Mouse (Mus musculus): ENCODE results near the gene Gnaq.
"Not testable (repeated sequence)": the region's sequence is repeated elsewhere in the genome, so short reads cannot be mapped to it uniquely, and the experiment has no call there.

The Gnaq gene

DNA sequence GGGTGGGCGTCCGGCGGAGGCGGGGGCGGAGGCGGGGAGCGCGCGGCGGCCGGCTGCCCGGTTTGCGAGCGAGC is at the start of gene Gnaq:
Gene Gnaq (plus strand): TSS at position 41 of the 74 bp plus-strand sequence.
- DNase-seq: no peak

DNA sequence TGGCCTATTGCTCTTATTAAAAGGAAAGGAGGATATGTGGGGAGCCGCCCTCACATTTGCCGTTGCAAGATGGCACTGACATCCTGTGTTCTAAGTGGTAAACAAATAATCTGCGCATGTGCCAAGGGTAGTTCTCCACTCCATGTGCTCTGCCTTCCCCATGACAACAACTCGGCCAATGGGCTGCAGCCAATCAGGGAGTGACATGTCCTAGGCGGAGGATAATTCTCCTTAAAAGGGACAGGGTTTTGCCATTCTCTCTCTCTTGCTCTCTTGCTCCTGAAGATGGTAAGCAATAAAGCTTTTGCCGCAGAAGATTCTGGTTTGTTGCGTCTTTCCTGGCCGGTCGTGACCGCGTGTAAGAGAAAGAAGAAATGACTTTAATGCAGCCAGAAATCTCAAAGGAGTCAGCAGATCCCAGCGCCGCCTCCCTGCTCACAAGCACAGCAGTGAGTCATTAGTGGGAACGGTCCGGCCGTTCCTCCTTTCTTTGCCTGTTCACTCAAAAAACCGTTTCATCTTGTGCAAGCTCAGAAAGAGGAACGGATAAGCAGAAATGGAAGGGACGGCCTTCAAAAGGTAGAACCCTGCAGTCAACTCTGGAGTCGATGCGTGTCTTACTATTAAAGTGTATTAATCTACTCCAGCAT is 48.5 kb upstream of the Gnaq start:
- not testable (repeated sequence) for DNase-seq

DNA sequence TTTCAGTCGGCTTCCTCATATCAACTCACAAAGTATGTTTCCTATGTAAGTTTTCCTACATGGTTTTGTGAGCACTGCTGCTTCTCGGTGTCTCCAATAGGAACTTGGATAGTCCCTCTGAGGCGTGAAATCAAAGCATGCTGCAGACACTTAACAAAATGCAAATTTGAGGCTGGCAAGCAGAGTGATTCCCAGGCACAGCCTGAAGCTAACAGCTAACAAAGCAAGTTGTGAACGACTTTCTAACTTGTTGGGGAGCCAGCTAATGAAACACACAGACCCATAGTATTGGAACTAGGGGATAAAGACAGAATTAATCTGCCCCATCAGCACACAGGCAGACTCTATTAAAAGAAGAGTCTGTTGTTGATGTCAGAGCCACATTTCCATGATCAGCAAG is 47.4 kb upstream of the Gnaq start:
- no peak for DNase-seq

DNA sequence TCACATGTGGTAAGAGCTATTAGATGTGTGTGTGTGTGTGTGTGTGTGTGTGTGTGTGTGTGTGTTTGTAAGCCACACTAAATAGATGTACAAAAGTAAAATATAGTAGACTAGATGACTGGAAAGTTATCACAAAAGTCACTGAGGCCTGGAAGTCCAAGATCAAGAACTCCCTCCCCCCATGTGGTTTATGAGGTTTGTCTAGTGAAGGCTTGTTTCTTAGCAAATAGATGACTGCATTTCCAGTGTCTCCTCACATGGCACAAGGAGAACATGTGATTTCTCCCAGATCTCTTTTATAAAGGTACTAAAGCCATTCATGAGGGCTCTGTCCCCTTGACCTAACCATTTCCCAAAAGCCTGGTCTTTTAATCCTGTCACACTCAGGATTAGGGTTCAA is 46.5 kb upstream of the Gnaq start:
- DNase-seq: no peak

DNA sequence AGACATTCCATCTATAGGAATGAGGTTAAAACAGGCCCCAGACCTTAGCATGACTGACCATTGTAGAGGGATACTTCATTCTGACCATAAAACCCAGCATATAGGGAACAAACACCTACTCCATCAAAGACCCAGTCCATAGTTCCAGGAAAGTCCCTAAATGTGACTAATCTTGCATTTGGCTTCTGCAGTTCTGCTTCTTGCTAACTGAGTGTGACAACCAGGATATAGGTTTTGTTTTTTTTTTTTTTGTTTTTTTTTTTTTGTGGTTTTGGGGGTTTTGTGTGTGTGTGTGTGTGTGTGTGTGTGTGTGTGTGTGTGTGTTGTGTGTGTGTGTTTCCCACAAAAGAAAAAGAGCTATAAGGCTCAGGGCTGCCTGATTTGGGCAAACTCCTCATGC is 46.0 kb upstream of the Gnaq start:
- DNase-seq: no peak

DNA sequence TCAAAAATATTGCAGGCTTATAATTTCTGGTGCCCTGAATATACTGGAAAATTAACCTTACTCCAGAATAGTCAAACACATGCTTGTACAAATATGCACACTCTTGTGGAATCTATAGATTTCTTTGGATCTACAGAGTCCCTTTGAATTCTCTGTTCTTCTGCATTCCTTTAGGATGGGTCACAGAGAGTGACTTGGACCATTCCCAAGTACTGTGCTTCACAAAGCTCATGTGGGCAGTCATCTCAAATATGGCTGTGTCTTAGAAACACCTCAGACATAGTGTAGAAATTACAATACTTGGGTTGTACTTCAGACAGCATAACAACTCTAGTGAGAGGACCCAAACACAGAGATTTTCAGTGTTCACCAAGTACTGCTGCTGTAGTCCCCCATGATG is 45.2 kb upstream of the Gnaq start:
- no peak for DNase-seq

DNA sequence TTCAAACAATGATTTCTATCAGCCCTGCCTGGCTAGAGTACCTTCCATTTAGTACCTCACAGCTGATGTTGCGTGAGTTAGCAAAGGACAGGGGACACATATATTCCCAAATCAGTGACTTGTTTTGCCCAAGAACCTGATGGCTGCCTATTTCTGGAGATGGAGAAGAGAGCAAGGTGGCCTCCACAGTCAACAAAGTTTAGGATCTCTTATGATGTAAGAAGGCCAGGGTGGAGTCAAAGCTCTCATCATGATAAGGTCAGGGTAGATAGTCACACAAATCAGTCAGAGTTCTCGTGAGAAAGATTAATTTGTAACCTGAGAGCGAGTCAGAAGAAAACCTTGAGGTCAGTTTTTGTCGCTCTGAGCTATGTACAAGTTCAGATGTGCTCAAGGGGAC is 39.0 kb upstream of the Gnaq start:
- no peak for DNase-seq

DNA sequence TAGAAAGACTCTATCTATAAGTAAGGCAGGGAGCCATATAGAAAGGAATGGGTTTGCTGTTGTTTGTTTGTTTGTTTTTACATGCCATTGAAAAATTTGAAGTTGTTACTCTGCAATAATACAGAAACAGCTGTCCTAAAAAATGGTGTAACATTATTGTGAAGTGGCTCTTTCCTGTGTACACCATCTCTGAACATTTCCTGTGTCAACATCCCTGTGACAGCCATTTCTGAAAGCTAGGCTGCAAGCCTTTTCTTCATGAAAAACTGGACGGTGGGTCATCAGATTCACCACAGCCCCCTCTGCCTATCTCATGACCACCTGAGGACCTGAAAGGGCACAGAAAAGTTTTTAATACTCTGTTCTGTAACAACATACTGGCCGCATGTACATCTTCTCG is 22.7 kb upstream of the Gnaq start:
- no peak for DNase-seq

DNA sequence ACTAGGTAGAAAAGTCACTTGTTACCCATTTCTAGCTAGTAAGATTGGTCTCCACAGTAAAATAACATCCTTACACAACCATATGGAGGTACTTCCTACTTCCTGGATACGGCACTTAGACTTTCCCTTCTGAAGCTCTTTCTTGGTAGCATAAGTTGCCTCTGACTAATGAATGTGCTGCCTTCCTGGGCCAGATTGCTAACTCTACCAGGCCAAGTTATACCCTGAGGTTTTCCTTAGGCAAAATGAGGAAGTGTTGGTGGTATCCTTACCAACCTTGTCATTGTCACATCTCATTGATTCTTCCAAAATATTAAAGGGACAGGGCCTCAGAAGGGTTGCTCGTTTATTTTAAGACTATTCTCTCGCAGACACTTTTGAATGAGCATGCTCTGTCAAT is 22.0 kb upstream of the Gnaq start:
- no peak for DNase-seq

DNA sequence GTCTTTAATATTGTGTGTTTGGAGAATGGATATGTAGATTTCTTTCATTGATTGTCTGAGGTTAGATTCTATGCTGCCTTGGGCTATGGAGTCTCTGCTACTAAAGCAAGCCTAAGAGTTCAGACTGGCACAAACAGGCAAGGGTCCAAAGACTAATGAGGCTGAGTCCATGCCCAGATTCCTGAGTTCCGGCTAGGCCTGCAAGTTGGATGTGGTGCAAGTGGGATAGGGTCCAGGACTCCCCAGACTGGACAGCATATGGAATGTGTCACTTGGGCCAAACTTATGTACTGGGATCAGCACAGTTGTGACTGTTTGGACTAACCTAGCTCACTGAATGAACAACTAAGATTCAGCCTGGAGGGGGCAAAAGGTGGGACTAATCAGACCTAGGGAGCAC is 19.3 kb upstream of the Gnaq start:
- no peak for DNase-seq

DNA sequence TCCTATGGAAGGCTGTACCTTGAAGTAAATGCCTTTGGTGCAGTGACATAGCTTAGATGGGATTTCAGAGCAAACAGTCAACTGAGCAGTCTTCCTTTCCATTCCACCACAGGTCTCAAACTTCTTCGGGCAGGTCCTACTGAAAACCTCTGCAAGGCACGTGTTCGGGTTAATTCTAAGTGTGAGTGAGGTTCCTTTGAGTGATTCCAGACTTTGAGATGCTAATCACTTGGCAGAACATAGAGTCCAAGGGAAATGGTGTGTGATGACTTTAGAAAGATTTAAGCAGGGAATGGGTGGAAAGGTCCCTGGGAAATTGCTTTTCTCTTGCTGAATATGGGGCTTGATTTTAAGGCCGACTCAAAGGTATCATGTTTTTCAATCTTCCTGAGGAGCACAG is 14.2 kb upstream of the Gnaq start:
- DNase-seq: no peak

DNA sequence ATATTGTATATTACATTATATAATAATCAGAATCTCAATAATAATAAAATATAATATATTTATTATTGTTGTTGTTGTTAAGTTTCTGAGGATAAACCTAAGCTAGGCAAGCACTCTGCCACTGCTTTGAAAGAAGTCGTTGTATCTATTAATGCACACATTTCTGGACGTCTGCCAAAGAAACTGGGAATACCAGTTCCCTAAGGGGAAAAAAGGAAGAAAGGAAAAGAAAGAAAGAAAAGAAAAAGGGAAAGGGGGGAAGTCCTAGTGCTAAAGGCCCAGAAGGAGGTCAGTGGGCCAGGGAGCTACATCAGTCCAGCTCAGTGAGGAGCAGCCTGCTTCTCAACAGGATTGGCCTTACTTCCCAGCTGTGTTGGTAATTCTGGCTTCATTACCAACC is 11.3 kb upstream of the Gnaq start:
- no peak for DNase-seq

DNA sequence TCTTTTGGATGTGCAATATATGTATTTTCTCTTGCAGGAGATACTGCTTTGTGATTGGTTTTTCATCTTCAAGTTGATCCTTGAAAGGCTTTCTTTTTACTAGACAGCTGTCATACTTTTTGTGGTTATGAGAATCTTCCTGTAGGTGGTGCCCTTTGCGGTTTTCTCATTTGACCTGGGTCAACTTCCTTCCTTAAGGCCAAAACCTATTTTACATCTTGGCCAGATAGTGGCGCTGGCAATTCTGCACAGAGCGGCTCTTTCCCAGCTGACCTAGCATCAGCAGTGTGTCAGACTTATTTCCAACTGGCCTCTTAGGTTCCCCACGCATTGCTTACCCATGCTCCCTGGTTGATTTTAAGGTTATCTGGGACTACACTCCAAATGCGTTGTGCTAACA is 3.9 kb upstream of the Gnaq start:
- peak; percentile 40 for DNase-seq

DNA sequence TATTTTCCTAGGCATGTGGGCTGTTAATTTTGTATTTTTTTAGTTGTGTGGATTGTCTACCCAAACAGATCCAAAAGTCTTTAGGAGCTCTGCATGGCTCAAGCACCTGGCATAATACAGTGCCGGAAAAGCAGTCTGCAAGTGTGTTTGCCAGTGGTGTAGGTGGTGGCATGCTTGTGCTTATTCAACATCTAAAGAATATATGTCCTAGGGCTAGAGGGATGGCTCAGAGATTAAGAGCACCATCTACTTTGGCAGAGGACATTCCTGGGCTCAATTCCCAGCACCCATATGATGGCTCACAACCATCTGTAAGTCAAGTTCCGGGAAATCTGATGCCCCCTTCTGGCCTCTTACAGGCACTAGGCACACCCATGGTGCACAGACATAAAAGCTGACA is 3.5 kb upstream of the Gnaq start:
- no peak for DNase-seq

DNA sequence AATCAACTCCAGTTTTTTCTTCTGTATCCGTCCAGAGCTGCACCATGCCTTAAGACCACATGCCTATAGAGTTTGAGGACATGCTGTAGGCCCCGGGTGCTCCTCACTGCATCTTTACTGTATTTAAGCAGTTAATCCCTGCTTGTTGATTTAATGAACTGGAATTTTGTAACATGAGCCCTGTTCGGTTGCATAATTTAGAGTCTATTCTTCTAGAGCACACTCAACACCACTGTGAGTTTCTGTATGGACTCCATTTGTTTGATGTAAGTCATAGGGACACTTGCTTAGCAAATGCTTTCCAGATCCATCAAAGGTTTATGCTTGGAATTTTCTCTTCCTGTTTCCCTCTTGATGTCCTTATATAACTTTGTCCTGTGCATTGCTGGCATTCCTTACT is 2.2 kb upstream of the Gnaq start:
- no peak for DNase-seq

DNA sequence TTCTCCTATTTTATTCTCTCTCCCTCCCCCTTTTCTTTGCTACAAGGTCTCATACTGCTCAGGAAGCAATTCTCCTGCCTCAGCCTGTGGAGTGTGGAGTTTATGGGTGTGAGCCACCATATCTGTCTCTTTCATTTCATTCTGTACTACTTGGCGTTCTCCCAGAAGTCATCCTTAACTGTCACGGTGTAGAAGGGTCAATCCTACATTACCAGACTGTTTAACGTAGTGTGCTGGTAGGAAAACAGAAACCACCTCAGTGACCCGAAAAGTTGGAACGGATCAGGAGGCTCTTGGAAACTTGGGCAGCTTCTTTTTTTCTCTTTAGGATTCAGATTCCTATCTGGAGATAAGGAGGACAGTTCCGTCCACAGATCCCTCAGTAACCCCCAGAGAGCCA is 800 bp upstream of the Gnaq start:
- no peak for DNase-seq

DNA sequence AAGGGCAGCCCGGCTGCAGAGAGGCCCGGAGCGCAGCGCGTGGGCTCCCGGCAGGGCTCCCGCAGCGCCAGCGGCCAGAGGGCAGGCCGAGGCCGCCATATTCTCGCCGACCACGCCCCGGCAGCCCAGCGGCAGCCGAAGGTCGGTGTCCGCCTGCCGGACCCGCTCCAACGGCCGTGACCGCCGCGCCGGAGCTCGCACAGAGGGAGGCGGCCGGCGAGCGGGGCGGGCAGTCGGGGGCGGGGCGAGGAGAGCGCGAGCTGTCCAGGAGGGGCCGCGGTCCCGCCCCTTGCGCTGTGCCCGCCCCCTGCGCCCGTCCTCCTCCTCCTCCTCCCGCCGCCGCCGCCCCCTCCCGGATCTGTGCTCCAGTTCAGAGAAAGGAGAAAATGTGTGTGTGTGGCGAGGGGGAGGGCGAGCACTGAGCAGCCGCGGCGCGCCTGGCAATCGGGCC is 266 bp upstream of the Gnaq start:
- peak; percentile 83 for DNase-seq

DNA sequence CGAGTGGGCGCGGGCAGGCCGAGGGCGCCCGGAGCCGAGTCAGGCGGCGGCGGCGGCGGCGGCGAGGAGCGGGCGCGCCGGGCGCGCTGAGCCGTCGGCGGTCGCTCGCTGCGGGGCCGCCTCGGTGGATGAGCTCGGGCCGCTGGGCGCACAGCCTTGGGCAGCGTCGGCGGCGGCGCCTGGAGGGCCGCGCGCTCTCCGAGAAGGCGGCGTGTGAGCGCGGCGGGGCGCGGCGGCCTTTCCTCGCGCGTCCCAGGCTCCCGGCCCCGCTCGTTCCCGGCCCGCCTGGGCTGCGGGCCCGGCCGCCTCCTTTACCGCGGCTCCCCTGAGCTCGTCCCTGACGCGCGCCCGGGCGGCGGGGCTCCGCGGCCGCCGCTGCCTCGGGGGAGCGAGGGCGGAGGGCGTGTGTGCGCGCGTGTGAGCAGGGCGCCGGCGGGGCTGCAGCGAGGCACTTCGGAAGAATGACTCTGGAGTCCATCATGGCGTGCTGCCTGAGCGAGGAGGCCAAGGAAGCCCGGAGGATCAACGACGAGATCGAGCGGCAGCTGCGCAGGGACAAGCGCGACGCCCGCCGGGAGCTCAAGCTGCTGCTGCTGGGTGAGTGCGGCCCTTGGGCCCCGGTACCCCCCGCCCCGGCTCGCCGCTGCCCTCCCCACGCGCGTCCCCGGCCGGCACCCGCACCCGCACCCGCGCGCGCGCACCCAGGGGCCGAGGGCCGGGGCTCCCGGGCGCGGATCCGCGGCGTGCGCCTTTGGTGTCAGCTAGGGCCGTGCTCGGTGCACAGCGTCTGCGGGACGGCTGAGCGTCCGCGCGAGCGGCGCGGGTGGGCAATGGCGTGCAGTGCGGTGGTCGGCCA is 462 bp downstream of the Gnaq start:
- DNase-seq: peak; percentile 57

DNA sequence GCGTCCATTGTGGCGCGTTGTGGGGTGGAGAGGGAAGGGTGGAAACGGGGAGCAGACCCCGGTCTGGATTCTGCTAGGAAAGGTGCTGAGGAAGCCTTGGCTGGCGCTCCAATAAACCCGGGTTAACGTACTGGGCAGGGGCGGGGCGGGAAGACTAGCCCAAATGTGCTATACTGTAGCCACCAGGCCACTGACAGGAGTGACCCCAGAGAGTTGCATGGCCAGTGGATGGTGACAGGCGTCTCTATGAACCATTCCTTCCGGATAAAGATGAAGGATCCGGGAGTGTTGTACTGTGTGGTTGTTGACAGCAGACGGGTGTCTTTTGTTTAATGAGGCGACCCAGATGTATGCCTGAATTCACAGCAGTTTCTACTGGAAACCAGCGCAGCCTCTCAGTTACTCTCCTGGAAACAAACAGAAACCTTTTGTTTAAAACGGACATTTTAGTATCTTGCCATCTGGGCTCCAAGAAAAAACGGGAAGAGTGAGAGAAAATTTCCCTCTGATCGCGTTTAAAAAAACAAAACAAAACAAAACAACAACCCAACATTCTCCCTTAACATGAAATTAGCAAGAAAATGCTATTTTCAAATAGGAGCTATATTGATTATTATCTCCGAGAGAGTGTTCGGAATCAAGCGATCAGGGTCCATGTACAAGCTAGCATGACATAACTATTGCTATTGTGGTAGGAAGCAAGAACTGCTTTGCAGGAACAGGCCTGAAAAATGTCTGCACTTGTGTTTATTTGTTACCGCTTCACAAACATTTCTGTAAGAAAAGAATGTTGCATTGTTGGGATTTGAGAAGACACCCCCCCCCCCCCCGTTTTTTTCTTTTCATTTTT is 1.3 kb downstream of the Gnaq start:
- DNase-seq: no peak

DNA sequence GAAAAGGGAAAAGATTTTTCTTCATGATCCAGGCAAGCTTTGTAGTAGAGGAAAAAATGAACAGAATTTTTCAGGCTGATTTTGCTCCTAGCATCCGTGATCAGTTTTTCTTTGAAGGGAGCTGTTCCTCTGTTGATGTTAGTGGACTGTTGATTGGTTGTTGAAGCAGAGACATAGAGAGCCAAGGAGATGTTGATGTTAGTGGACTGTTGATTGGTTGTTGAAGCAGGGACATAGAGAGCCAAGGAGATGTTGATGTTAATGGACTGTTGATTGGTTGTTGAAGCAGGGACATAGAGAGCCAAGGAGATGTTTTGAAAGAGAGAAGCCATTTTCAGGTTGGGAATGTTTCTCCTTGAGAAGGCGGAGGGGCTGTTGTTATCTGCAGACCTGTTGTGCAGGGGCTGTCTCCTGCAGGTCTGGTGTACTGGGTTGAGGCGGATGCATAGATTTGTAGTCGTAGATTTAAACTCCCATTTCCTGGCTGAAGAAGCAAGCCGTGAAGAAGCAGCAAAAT is 5.5 kb downstream of the Gnaq start:
- no peak for DNase-seq

DNA sequence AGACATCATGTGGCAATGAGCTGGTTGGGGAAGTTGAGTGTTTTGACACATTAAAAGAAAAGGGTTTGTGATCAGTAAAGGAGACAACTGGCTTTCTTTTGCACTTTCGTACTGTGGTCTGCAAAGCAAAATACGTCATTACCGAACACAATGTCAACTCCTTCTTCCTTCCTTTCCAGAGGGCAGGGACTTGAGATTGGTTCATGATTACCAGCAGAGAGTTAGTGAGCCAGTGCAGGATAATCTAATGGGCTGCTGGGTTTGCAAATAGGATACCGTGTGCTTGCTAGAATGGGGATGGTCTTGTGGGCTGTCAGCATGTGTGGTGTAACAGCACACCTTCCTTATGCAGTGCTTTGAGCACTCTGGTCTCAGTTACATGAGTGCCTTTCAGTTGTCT is 8.1 kb downstream of the Gnaq start:
- DNase-seq: no peak

DNA sequence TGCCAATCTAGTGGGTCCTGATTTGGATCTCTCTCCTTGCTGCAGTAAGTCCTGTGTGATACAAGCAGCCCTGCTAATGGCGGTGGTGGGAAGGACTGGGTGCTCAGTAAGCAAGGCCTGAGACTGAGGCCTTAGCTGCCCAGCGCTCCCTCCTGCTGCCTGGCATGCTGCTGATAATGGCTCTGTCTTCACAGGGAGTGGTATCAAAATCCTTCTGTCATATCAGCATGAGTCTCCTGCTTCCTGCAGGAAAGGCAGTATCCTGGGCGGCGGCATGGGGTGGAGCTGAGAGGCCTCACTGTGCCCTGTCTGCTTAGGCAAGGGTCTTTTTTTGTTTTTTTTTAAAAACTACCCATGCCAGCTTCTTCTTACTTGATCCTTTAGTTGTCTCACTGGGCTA is 9.2 kb downstream of the Gnaq start:
- no peak for DNase-seq

DNA sequence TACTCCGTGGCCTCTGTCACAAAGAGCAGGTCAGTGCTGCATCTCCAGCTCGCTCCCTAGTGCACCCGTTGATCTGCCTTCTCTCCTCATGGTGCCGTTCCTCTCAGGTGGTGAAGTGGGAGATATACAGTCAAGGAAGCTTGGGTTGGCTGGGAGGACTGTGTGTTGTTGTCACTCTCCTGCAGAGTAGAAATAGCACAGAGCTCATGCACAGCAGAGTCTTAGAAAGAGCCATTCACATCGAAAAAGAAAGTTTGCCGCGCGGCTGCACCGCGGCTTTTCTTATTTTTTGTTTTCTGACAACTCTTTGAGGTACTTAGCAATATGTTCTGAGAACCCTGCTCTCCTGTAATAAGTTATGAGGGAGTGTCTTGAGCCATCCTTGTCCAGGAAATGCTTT is 10.4 kb downstream of the Gnaq start:
- no peak for DNase-seq

DNA sequence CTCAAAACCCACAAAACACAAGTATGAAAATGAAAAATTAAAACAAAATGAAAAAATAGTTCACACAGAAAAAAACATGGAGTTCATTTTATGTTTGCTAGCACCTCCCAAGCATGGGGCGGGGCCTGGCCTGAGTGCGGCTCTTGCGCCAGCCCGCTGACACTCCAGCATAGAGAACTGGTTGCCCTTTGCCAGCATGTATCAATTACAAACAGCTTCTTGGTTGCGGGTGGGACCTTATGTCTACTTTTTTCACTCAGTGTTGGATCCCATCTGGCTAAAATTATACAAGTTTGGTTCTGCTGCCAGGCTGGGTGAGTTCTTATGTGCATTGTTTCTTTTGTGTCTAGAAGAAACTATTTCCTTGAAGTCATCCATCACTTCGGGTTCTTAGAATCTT is 14.8 kb downstream of the Gnaq start:
- no peak for DNase-seq
